Mouse (Mus musculus) neural tube, embryonic 13.5 days (tissue): ENCODE data around the gene Gm29276. TPM values are rescaled to one million over a fixed set of nuclear protein-coding genes. Genes with fewer than 3 reads are reported as not detected.
"Not testable (repeated sequence)": the region's sequence is repeated elsewhere in the genome, so short reads cannot be mapped to it uniquely, and the experiment has no call there.

Source experiments
- ATAC-seq: fragments of 200-750 bp; cut with Nextera tagmentation; 2 replicates; pipeline ENCODE4 v1.8.0; 2017; ENCODE audit warnings: low read depth, mild to moderate bottlenecking, moderate TSS enrichment, moderate library complexity
- H3K27ac ChIP-seq: fragments of 300-500 bp; sonication (generic); replicated peaks from 2 replicates; pipeline ENCODE4 v1.5.1; 2015; ENCODE audit warnings: moderate library complexity, mild to moderate bottlenecking, inconsistent platforms
- H3K27me3 ChIP-seq: fragments of 300-500 bp; sonication (generic); 2 replicates; pipeline ENCODE4 v1.6.1; 2015; ENCODE audit warnings: mild to moderate bottlenecking, inconsistent platforms
- H3K36me3 ChIP-seq: fragments of 300-500 bp; sonication (generic); 2 replicates; pipeline ENCODE4 v1.6.1; 2015; ENCODE audit warnings: mild to moderate bottlenecking, inconsistent platforms
- H3K4me1 ChIP-seq: fragments of 300-500 bp; sonication (generic); replicated peaks from 2 replicates; pipeline ENCODE4 v1.6.1; 2015; ENCODE audit warnings: inconsistent platforms
- H3K4me2 ChIP-seq: fragments of 300-500 bp; sonication (generic); 2 replicates; pipeline ENCODE4 v1.6.1; 2015; ENCODE audit warnings: inconsistent platforms, mild to moderate bottlenecking, moderate library complexity
- H3K4me3 ChIP-seq: fragments of 300-500 bp; sonication (generic); 2 replicates; pipeline ENCODE4 v1.5.1; 2015; ENCODE audit warnings: mild to moderate bottlenecking, inconsistent platforms
- H3K9ac ChIP-seq: fragments of 300-500 bp; sonication (generic); 2 replicates; pipeline ENCODE4 v1.6.1; 2015; ENCODE audit warnings: moderate library complexity, mild to moderate bottlenecking, inconsistent platforms
- H3K9me3 ChIP-seq: fragments of 300-500 bp; sonication (generic); 2 replicates; pipeline ENCODE4 v1.6.1; 2016; ENCODE audit warnings: inconsistent platforms
- WGBS: fragments of 180-500 bp; shearing (Covaris S2); methylation state at CpG from one replicate; pipeline ENCODE4 v1.1.7; 2015; 5-methylcytosine and 5-hydroxymethylcytosine counted together
- polyA plus RNA-seq: library from polyadenylated mRNA; unstranded; fragments of >200 nt; fragmentation: Nextera tagmentation; extraction: Ambion mirVana; gene quantifications from 2 replicates; pipeline ENCODE4 v1.2.1, GENCODE M21; 2015

The Gm29276 gene
- not detected in 2 replicates for polyA plus RNA-seq

- H3K9me3 ChIP-seq, H3K4me1 ChIP-seq, ATAC-seq, H3K27me3 ChIP-seq, H3K9ac ChIP-seq, H3K4me2 ChIP-seq, H3K4me3 ChIP-seq, H3K36me3 ChIP-seq, H3K27ac ChIP-seq: not testable (repeated sequence)
- WGBS, result no CpG with 5 or more reads among the region's 7 CpGs
Observed at GRCm38 (mm10) chrY:42582150-42582549, at the start of gene Gm29276. Gene Gm29276 (minus strand): TSS chrY:42582250.
